Mouse (Mus musculus) CH12F3 (cell line): ENCODE data around the gene Neu4.
"Not testable (repeated sequence)": the region's sequence is repeated elsewhere in the genome, so short reads cannot be mapped to it uniquely, and the experiment has no call there.

ENCODE experiments used
- in situ Hi-C: fragments of 300-500 bp; cut with MboI; formaldehyde crosslinking; loops from 2 replicates; pipeline ENCODE4 v1.14.3; 2020; ENCODE audit warnings: low sequenced_read_pairs

Gene Neu4

GRCm38 (mm10) chr1:94051104-94051503 lies 30.9 kb downstream of the Neu4 start:
- in situ Hi-C loops: no loop called here

DNA sequence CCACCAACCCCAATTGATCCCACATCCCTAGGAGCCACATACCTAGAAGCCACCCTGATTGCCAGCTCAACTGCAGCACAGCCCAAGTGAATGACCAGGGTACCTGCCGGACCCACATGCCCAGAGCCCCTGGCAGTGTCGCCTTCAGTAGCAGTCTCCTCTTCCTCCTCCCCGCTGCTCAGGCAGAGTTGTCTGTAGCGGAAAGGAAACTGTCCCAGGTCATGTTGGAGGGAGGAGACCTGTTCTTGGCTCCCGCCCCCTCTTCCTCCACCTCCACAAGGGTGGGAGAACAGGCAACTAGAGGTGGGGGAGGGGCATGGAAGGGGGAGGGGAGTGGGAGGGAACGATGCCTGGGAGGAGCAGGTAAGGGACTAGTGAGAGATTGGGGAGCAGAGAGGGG lies 32.1 kb downstream of the Neu4 start, which contains the start of gene Pdcd1:
TSS of gene Pdcd1 (minus strand) at position 181 of the 400 bp plus-strand sequence.
- in situ Hi-C loops: no loop called here

DNA sequence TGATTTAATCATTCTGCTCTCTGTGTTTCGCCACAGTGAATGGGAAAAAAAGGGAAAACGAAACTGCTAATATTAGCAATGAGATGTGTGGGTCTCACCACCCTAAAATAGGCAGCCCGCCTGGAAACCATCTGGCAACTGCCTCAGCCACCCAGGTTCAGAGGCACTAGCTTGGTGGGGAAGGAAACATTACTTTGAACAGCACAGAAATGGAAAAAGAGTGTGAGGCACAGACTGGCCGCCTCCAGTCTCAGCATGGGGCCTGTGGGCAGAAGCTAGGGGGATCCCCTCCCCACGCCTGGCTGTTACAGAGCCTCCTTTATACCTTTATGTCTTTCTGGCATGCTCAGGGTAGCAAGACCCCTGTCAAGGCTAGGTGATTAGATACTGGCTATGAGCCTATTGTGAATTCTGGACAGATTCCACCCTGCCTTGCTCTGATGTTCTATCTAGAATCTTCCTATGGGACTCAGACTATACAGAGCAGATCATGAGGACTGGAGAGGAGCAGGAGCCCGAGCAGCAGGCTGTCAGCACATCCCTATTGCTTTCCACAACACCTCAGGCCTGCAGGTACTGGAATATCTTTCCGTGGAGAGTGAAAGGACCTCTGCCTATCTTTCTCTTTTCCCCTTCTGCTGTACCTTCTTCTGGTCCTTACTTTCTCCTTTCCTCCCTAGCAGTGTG lies 33.4 kb downstream of the Neu4 start:
- in situ Hi-C loops: no loop called here

- in situ Hi-C loops: no loop called here
Observed at GRCm38 (mm10) chr1:94054481-94054880, 34.2 kb downstream of the Neu4 start.

- in situ Hi-C loops: no loop called here
Observed at GRCm38 (mm10) chr1:94055966-94056365, 35.7 kb downstream of the Neu4 start.

DNA sequence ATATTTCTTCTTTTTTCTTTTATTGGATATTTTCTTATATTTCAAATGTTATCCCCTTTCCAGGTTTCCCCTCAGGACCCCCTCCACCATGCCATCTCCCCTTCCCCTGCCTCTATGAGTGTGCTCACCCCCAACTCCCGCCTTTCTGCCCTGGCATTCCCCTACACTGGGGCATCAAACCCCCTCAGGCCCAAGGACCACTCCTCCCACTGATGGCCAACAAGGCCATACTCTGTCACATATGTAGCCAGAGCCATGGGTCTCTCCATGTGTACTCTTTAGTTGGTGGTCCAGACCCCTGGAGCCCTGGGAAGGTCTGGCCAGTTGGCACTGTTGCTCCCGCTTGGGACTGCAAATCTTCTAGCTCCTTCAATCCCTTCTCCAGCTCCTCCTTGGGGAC lies 37.1 kb downstream of the Neu4 start:
- in situ Hi-C loops: no loop called here

DNA sequence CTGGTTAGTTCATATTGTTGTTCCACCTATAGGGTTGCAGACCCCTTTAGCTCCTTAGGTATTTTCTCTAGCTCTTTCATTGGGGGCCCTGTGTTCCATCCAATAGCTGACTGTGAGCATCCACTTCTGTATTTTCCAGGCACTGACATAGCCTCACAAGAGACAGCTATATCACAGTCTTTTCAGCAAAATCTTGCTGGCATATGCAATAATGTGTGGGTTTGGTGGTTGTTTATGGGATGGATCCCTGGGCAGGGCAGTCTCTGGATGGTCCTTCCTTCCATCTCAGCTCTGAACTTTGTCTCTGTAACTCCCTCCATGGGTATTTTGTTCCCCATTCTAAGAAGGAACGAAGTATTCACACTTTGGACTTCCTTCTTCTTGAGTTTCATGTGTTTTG lies 38.0 kb downstream of the Neu4 start:
- in situ Hi-C loops: not testable (repeated sequence)

DNA sequence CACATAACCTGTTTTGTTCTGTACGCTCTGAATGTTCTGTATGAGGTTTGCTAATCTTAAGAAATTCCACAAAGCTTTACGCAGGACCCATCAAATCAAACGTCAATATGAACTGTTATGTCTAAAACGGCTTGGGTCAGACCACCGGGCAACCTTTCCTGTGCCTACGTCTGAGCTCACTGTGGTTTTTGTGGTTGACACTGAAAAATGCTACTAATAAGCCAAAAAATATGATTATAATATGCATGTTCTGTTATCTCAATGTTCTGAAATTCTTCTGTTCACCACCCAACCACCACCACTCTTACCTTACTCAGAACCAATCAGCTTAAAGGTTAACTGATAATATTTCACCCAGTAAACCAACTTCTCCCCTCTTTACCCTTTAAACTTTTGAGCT lies 54.5 kb downstream of the Neu4 start:
- in situ Hi-C loops: loop anchor here (25.0 kb wide), 1 partner anchor 87 kb away; the partner anchor contains the start of gene Gal3st2c

DNA sequence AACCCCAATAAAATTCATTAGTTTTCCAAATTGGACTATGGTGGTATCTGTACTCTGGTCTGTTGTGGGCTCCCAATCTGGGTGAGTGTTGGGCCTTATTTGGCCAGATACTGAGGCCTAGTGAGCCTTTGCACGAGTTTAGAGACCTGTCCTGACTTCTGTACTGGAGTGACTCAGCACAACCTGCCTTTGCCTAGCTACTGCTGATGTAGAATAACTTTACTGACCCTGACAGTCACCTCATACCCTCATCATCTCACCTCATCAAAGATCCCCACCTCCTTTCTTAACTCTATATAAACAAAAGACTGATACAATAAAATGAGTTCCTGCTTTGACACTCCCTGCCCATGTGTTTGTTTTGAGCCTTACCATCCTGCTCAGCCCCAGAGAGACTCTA lies 56.5 kb downstream of the Neu4 start:
- in situ Hi-C loops: loop anchor here (25.0 kb wide), 1 partner anchor 89 kb away; the partner anchor contains the start of gene Gal3st2c
